Comparison of ENCODE assay signal across 8 mouse cellular contexts in genomic region chr10:78487431-78488086, GRCm38 (mm10). TPM values are rescaled to one million over a fixed set of nuclear protein-coding genes. Genes with fewer than 3 reads are reported as not detected.
DNase-seq lines count a peak whose midpoint lies in the region; ATAC-seq and TF ChIP-seq lines count a peak whose summit lies in the region.

No protein-coding gene starts in this region.

- no peaks in the 10 kb centered on the region for H3K4me1 ChIP-seq in forebrain, embryonic 11.5 days (replicated peaks; ENCODE audit: control insufficient read depth, insufficient read depth, low read length)
- H3K4me1 ChIP-seq in heart, postnatal 0 days (ENCODE audit: control insufficient read depth, insufficient read depth): no peaks in the 10 kb centered on the region
- peaks cover 0 to 5% of the 10 kb centered on the region in 2 experiments; a peak in 2 of 4 replicates for H3K4me1 ChIP-seq in liver, embryonic 14.5 days (replicated peaks; ENCODE audit: control insufficient read depth in 2 of 2, insufficient read depth in 2 of 2, low read length in 1 of 2)
- H3K4me1 ChIP-seq in neural tube, embryonic 12.5 days: peaks cover 6% of the 10 kb centered on the region
- H3K4me1 ChIP-seq in testis, adult 2 months (ENCODE audit: control insufficient read depth, insufficient read depth, low read length): peaks cover 2% of the 10 kb centered on the region; the same call in 1 of the 2 replicates

- ATAC-seq in forebrain, embryonic 11.5 days (replicated peaks; ENCODE audit: low FRiP score): peak; percentile 84
- ATAC-seq in heart, postnatal 0 days (ENCODE audit: insufficient read depth, low read depth): peak; percentile 79
- peak; percentile 65 for ATAC-seq in liver, embryonic 14.5 days (ENCODE audit: insufficient read depth)
- peak; percentile 72 for ATAC-seq in neural tube, embryonic 12.5 days (ENCODE audit: low FRiP score, low read depth)

- TF ChIP-seq CTCF in heart, postnatal 0 days (IDR thresholded peaks at IDR 0.05; ENCODE audit: low read depth): peak; percentile 85
- TF ChIP-seq CTCF in liver, embryonic 14.5 days (IDR thresholded peaks at IDR 0.05; ENCODE audit: low read depth): peak; percentile 96
- TF ChIP-seq CTCF in testis, adult 2 months (IDR thresholded peaks at IDR 0.05; ENCODE audit: control insufficient read depth, insufficient read depth, insufficient replicate concordance, low read depth, low read length): peak; percentile 99

- no peaks in the 10 kb centered on the region for H3K9me3 ChIP-seq in forebrain, embryonic 11.5 days (ENCODE audit: control insufficient read depth, low read length)
- no peaks in the 10 kb centered on the region for H3K9me3 ChIP-seq in heart, postnatal 0 days (replicated peaks; ENCODE audit: control insufficient read depth, low read length)
- H3K9me3 ChIP-seq in liver, embryonic 14.5 days (ENCODE audit: control insufficient read depth, low read length): no peaks in the 10 kb centered on the region
- H3K9me3 ChIP-seq in neural tube, embryonic 12.5 days: no peaks in the 10 kb centered on the region

- H3K4me3 ChIP-seq in forebrain, embryonic 11.5 days (ENCODE audit: low read depth, low read length): no peak overlapping the region
- 0 out of 2 replicates have a peak overlapping the region, but pooled peaks have one; percentile 15 for H3K4me3 ChIP-seq in heart, postnatal 0 days (ENCODE audit: low read depth, low read length)
- no peak overlapping the region for H3K4me3 ChIP-seq in liver, embryonic 14.5 days (ENCODE audit: insufficient read depth in 1 of 2, low read depth in 2 of 2, low read length in 2 of 2)
- no peak overlapping the region for H3K4me3 ChIP-seq in neural tube, embryonic 12.5 days
- H3K4me3 ChIP-seq in testis, adult 2 months (ENCODE audit: control insufficient read depth, low read depth, low read length): peak overlapping the region; percentile 65

- H3K4me2 ChIP-seq in forebrain, embryonic 11.5 days (ENCODE audit: low read depth, low read length, severe bottlenecking): peak overlapping the region; percentile 47
- H3K4me2 ChIP-seq in heart, postnatal 0 days (ENCODE audit: low read depth, low read length): peak overlapping the region; percentile 54
- H3K4me2 ChIP-seq in liver, embryonic 14.5 days (ENCODE audit: low read depth): peak overlapping the region; percentile 51
- peak overlapping the region; percentile 55 for H3K4me2 ChIP-seq in neural tube, embryonic 12.5 days (replicated peaks)

- no peaks in the 10 kb centered on the region for H3K36me3 ChIP-seq in forebrain, embryonic 11.5 days (ENCODE audit: control insufficient read depth, insufficient read depth, low read length)
- H3K36me3 ChIP-seq in heart, postnatal 0 days (replicated peaks; ENCODE audit: control insufficient read depth, insufficient read depth, low read length): no peaks in the 10 kb centered on the region
- no peaks in the 10 kb centered on the region for H3K36me3 ChIP-seq in liver, embryonic 14.5 days (replicated peaks; ENCODE audit: control insufficient read depth, insufficient read depth, low read depth)
- no peaks in the 10 kb centered on the region for H3K36me3 ChIP-seq in neural tube, embryonic 12.5 days
- H3K36me3 ChIP-seq in testis, adult 2 months (ENCODE audit: control insufficient read depth, insufficient read depth, low read length): no peaks in the 10 kb centered on the region

- H3K27ac ChIP-seq in forebrain, embryonic 11.5 days (ENCODE audit: low read depth, low read length): no peak overlapping the region
- H3K27ac ChIP-seq in heart, postnatal 0 days (ENCODE audit: low read depth): no peak overlapping the region
- no peak overlapping the region for H3K27ac ChIP-seq in liver, embryonic 14.5 days
- H3K27ac ChIP-seq in neural tube, embryonic 12.5 days: no peak overlapping the region
- H3K27ac ChIP-seq in testis, adult 2 months (ENCODE audit: control insufficient read depth, insufficient read depth, low read depth, low read length): no peak overlapping the region

- peak; percentile 71 to 84 for DNase-seq in CD8-positive naive resting alpha-beta T cell, adult 2 months (ENCODE audit: low read depth in 2 of 2, low spot score in 2 of 2)
- DNase-seq in c-Kit-positive CD71-negative TER-119-negative erythroid progenitor cells, embryonic 14.5 days (ENCODE audit: low read depth): peak; percentile 66
- peak; percentile 93 for DNase-seq in forebrain, embryonic 11.5 days (ENCODE audit: low spot score)
- peak; percentile 52 for DNase-seq in heart, postnatal 0 days (ENCODE audit: low spot score)
- DNase-seq in kidney, postnatal 25 days: peak; percentile 84 to 88
- DNase-seq in liver, embryonic 14.5 days (ENCODE audit: low read depth in 3 of 3, low spot score in 3 of 3): peak; percentile 34 to 43 (median 41)

- peaks cover 4% of the 10 kb centered on the region; the same call in 1 of the 2 replicates for H3K27me3 ChIP-seq in forebrain, embryonic 11.5 days (ENCODE audit: control insufficient read depth, insufficient read depth, low read length)
- peaks cover 14% of the 10 kb centered on the region for H3K27me3 ChIP-seq in heart, postnatal 0 days (ENCODE audit: control insufficient read depth, insufficient read depth, low read length)
- H3K27me3 ChIP-seq in liver, embryonic 14.5 days (ENCODE audit: control insufficient read depth, insufficient read depth, low read length): no peaks in the 10 kb centered on the region
- H3K27me3 ChIP-seq in neural tube, embryonic 12.5 days (replicated peaks): peaks cover 14% of the 10 kb centered on the region
- no peaks in the 10 kb centered on the region for H3K27me3 ChIP-seq in testis, adult 2 months (ENCODE audit: control insufficient read depth, insufficient read depth, low read length)

- WGBS in forebrain, embryonic 11.5 days: 7% methylated on average over 26 of the region's 26 CpGs
- 10% methylated on average over 26 of the region's 26 CpGs for WGBS in heart, postnatal 0 days
- 9% methylated on average over 26 of the region's 26 CpGs for WGBS in liver, embryonic 14.5 days (ENCODE audit: insufficient replicate concordance)
- 9% methylated on average over 26 of the region's 26 CpGs for WGBS in neural tube, embryonic 12.5 days

- no peak for TF ChIP-seq POLR2A in testis, adult 2 months (IDR thresholded peaks at IDR 0.05; ENCODE audit: control insufficient read depth, low read depth, low read length)

- no peak for TF ChIP-seq EP300 in heart, postnatal 0 days (IDR thresholded peaks at IDR 0.05; ENCODE audit: low read depth)
- no peak for TF ChIP-seq EP300 in liver, embryonic 14.5 days (IDR thresholded peaks at IDR 0.05; ENCODE audit: low read depth)

- peak overlapping the region; percentile 36; the same call in 1 of the 2 replicates for H3K9ac ChIP-seq in forebrain, embryonic 11.5 days (ENCODE audit: low read length)
- H3K9ac ChIP-seq in heart, postnatal 0 days (replicated peaks; ENCODE audit: low read depth, low read length): no peak overlapping the region
- no peak overlapping the region for H3K9ac ChIP-seq in liver, embryonic 14.5 days (replicated peaks)
- 0 out of 2 replicates have a peak overlapping the region, but pooled peaks have one; percentile 1 for H3K9ac ChIP-seq in neural tube, embryonic 12.5 days

RNA-seq across cellular contexts. Expression of gene Pdxk, which starts 22.8 kb away (rescaled TPM):
- 8.0 and 9.2 TPM in 2 replicates for polyA plus RNA-seq in forebrain, embryonic 11.5 days (2014; fragmentation: Nextera tagmentation; extraction: Ambion mirVana)
- total RNA-seq in heart, postnatal 0 days (2014; rRNA removed; ENCODE audit: low replicate concordance): 3.7 and 4.5 TPM in 2 replicates
- 3.8 and 4.6 TPM in 2 replicates for polyA plus RNA-seq in heart, postnatal 0 days (2015; fragmentation: Nextera tagmentation; extraction: Ambion mirVana)
- 2.9 TPM in 2 replicates for polyA plus RNA-seq in liver, embryonic 14.5 days (2012; rRNA removed)
- polyA plus RNA-seq in liver, embryonic 14.5 days (2014; fragmentation: Nextera tagmentation; extraction: Ambion mirVana): 3.2 and 3.3 TPM in 2 replicates
- polyA plus RNA-seq in neural tube, embryonic 12.5 days (2016; fragmentation: Nextera tagmentation; extraction: Ambion mirVana): 9.0 and 9.4 TPM in 2 replicates
- 3.9 and 4.1 TPM in 2 replicates for polyA plus RNA-seq in testis, adult 2 months (2012; rRNA removed)

RNA-seq across cellular contexts. Expression of gene Olfr1358, which starts 29.7 kb away (rescaled TPM):
- not detected in 2 replicates for polyA plus RNA-seq in forebrain, embryonic 11.5 days (2014; fragmentation: Nextera tagmentation; extraction: Ambion mirVana)
- not detected in 2 replicates for total RNA-seq in heart, postnatal 0 days (2014; rRNA removed; ENCODE audit: low replicate concordance)
- not detected in 2 replicates for polyA plus RNA-seq in heart, postnatal 0 days (2015; fragmentation: Nextera tagmentation; extraction: Ambion mirVana)
- not detected in 2 replicates for polyA plus RNA-seq in liver, embryonic 14.5 days (2012; rRNA removed)
- polyA plus RNA-seq in liver, embryonic 14.5 days (2014; fragmentation: Nextera tagmentation; extraction: Ambion mirVana): not detected in 2 replicates
- not detected in 2 replicates for polyA plus RNA-seq in neural tube, embryonic 12.5 days (2016; fragmentation: Nextera tagmentation; extraction: Ambion mirVana)
- 0.54 and 0.67 TPM in 2 replicates for polyA plus RNA-seq in testis, adult 2 months (2012; rRNA removed)

Comparison
In these comparisons a context has a peak if more than half of its experiments do, and no peak if none do; other contexts are left out.
1. DNase-seq: peak in every context shown above with its lines; median percentile 93 in forebrain, embryonic 11.5 days; 86 in kidney, postnatal 25 days; 78 in CD8-positive naive resting alpha-beta T cell, adult 2 months; 66 in c-Kit-positive CD71-negative TER-119-negative erythroid progenitor cells, embryonic 14.5 days; 52 in heart, postnatal 0 days; 41 in liver, embryonic 14.5 days.
2. H3K4me3 ChIP-seq: peak in heart, postnatal 0 days (single experiment) and testis, adult 2 months (single experiment); none in forebrain, embryonic 11.5 days (single experiment), liver, embryonic 14.5 days (0 of 2) and neural tube, embryonic 12.5 days (single experiment).
3. H3K9ac ChIP-seq: peak in forebrain, embryonic 11.5 days (single experiment) and neural tube, embryonic 12.5 days (single experiment); none in heart, postnatal 0 days (single experiment) and liver, embryonic 14.5 days (single experiment).
4. Peak in every context shown above with its lines, with median percentiles within 50 percentile points of each other: ATAC-seq, H3K4me2 ChIP-seq and CTCF ChIP-seq.